Mouse (Mus musculus) forebrain, embryonic 12.5 days (tissue): ENCODE data around the gene Serinc3. TPM values are rescaled to one million over a fixed set of nuclear protein-coding genes. Genes with fewer than 3 reads are reported as not detected.
A peak's percentile ranks its signal among the peaks of the same experiment; 100 is the strongest.

Experiments used
- ATAC-seq: fragments of 200-750 bp; cut with Nextera tagmentation; 2 replicates; pipeline ENCODE4 v1.8.0; 2017; ENCODE audit warnings: moderate TSS enrichment; ENCODE audit not compliant: low FRiP score
- H3K27ac ChIP-seq: fragments of 300-500 bp; sonication (generic); 2 replicates; pipeline ENCODE4 v1.5.1; 2016; ENCODE audit warnings: mild to moderate bottlenecking
- H3K27me3 ChIP-seq: fragments of 300-500 bp; sonication (generic); 2 replicates; pipeline ENCODE4 v1.6.1; 2016; ENCODE audit warnings: mild to moderate bottlenecking
- H3K36me3 ChIP-seq: fragments of 300-500 bp; sonication (generic); replicated peaks from 2 replicates; pipeline ENCODE4 v1.6.1; 2016; ENCODE audit warnings: mild to moderate bottlenecking
- H3K4me1 ChIP-seq: fragments of 300-500 bp; sonication (generic); 2 replicates; pipeline ENCODE4 v1.6.1; 2016
- H3K4me2 ChIP-seq: fragments of 300-500 bp; sonication (generic); 2 replicates; pipeline ENCODE4 v1.6.1; 2016; ENCODE audit warnings: mild to moderate bottlenecking, moderate library complexity
- H3K4me3 ChIP-seq: fragments of 300-500 bp; sonication (generic); replicated peaks from 2 replicates; pipeline ENCODE4 v1.5.1; 2016; ENCODE audit warnings: mild to moderate bottlenecking
- H3K9ac ChIP-seq: fragments of 300-500 bp; sonication (generic); 2 replicates; pipeline ENCODE4 v1.6.1; 2016; ENCODE audit warnings: mild to moderate bottlenecking
- H3K9me3 ChIP-seq: fragments of 300-500 bp; sonication (generic); 2 replicates; pipeline ENCODE4 v1.6.1; 2016
- WGBS: fragments of 180-500 bp; shearing (Covaris S2); methylation state at CpG from one replicate; pipeline ENCODE4 v1.1.7; 2016; 5-methylcytosine and 5-hydroxymethylcytosine counted together
- polyA plus RNA-seq: library from polyadenylated mRNA; unstranded; fragments of >200 nt; fragmentation: Nextera tagmentation; extraction: Ambion mirVana; gene quantifications from 2 replicates; pipeline ENCODE4 v1.2.1, GENCODE M21; 2016

The Serinc3 gene
- polyA plus RNA-seq, 1 experiment from 2014 or later: 32.1 TPM

DNA sequence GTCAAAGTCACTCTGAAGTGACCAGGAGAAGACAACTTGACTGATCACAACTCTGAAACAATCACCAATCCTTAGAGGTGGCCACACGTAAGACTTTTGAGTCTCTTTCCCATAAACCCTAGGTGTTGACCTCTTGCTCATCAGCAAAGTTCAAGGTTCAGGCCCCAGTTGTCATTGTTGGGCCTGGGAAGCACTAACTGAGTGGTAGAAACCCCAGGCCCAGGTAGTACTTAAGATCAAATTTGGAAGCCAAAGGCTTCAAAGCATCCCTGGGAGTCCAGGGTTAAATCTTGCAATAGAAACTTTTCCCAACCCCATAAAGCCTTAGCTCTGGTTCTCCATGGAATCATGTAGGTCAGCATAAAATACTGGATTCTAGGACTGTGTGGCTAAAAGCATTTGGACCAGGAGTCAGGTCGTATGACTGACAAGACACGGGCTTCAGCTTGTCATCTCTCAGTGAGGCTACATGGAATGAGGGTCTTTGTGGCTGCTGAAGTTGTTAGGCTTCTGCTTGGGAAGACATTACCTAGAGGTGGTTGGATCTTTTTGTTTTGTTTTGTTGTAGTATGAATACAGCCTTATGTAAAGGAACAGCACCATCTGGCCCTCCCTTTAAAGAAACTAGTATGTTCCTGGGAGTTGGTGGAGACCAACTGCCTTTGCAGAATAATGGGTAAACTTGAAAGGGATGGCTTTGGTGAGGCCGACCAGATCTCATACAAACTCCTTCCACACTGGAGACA is 28.9 kb downstream of the Serinc3 start:
- Histone ChIP-seq H3K4me3 (no peak overlapping the region), H3K36me3 (peaks cover 82% of the 10 kb centered on the region), H3K4me1 (no peaks in the 10 kb centered on the region), H3K4me2 (no peak overlapping the region), H3K9ac (no peak overlapping the region), H3K27me3 (no peaks in the 10 kb centered on the region), H3K9me3 (no peaks in the 10 kb centered on the region), H3K27ac (no peak overlapping the region)
- no peak for ATAC-seq
- 95% methylated on average over 4 of the region's 4 CpGs for WGBS

DNA sequence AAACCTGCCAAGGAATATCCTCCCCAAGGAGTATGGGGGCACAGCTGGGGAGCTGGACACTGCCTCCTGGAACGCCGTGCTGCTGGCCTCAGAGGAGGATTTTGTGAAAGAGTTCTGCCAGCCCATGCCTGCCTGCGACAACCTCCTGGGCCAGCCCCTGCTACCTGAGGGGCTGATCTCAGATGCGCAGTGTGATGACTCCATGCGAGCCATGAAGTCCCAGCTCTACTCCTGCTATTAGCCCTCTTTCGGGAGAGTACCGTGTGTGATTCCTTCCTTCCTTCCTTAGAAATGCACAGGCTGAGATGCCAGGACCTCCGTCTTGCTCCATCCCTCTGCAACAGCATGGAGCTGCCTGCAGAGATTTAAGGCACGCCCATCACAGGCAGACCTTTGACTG is 29.5 kb downstream of the Serinc3 start:
- Histone ChIP-seq H3K36me3 (peaks cover 76% of the 10 kb centered on the region), H3K9me3 (no peaks in the 10 kb centered on the region), H3K27ac (no peak overlapping the region), H3K4me1 (no peaks in the 10 kb centered on the region), H3K4me2 (no peak overlapping the region), H3K4me3 (no peak overlapping the region), H3K27me3 (no peaks in the 10 kb centered on the region), H3K9ac (no peak overlapping the region)
- ATAC-seq: no peak
- WGBS: 94% methylated on average over 9 of the region's 9 CpGs

- no peak overlapping the region for H3K4me2 ChIP-seq
- peaks cover 67% of the 10 kb centered on the region for H3K36me3 ChIP-seq
- no peak overlapping the region for H3K9ac ChIP-seq
- no peaks in the 10 kb centered on the region for H3K4me1 ChIP-seq
- no peaks in the 10 kb centered on the region for H3K9me3 ChIP-seq
- no peak for ATAC-seq
- 94% methylated on average over 4 of the region's 4 CpGs for WGBS
- no peaks in the 10 kb centered on the region for H3K27me3 ChIP-seq
- H3K27ac ChIP-seq: no peak overlapping the region
- H3K4me3 ChIP-seq: no peak overlapping the region
Measured at GRCm38 (mm10) chr2:163613990-163614389, 30.9 kb downstream of the Serinc3 start.

GRCm38 (mm10) chr2:163613206-163613605 is 31.7 kb downstream of the Serinc3 start:
- Histone ChIP-seq H3K27me3 (no peaks in the 10 kb centered on the region), H3K9ac (no peak overlapping the region), H3K36me3 (peaks cover 63% of the 10 kb centered on the region), H3K4me2 (no peak overlapping the region), H3K4me3 (no peak overlapping the region), H3K27ac (no peak overlapping the region), H3K9me3 (no peaks in the 10 kb centered on the region), H3K4me1 (no peaks in the 10 kb centered on the region)
- WGBS: 93% methylated on average over 5 of the region's 5 CpGs
- no peak for ATAC-seq

- no peak overlapping the region for H3K9ac ChIP-seq
- ATAC-seq: no peak
- H3K27ac ChIP-seq: no peak overlapping the region
- no peaks in the 10 kb centered on the region for H3K4me1 ChIP-seq
- no peak overlapping the region for H3K4me3 ChIP-seq
- H3K4me2 ChIP-seq: no peak overlapping the region
- H3K36me3 ChIP-seq: peaks cover 46% of the 10 kb centered on the region
- H3K9me3 ChIP-seq: no peaks in the 10 kb centered on the region
- 82% methylated on average over 9 of the region's 9 CpGs for WGBS
- no peaks in the 10 kb centered on the region for H3K27me3 ChIP-seq
Measured at GRCm38 (mm10) chr2:163611176-163611575, 33.8 kb downstream of the Serinc3 start.

GRCm38 (mm10) chr2:163609281-163609975 is 35.5 kb downstream of the Serinc3 start:
- H3K4me3 ChIP-seq: no peak overlapping the region
- no peak overlapping the region for H3K27ac ChIP-seq
- no peaks in the 10 kb centered on the region for H3K27me3 ChIP-seq
- H3K9ac ChIP-seq: no peak overlapping the region
- no peaks in the 10 kb centered on the region for H3K4me1 ChIP-seq
- no peak overlapping the region for H3K4me2 ChIP-seq
- no peaks in the 10 kb centered on the region for H3K9me3 ChIP-seq
- H3K36me3 ChIP-seq: peaks cover 31% of the 10 kb centered on the region
- no peak for ATAC-seq
- 90% methylated on average over 12 of the region's 12 CpGs for WGBS

DNA sequence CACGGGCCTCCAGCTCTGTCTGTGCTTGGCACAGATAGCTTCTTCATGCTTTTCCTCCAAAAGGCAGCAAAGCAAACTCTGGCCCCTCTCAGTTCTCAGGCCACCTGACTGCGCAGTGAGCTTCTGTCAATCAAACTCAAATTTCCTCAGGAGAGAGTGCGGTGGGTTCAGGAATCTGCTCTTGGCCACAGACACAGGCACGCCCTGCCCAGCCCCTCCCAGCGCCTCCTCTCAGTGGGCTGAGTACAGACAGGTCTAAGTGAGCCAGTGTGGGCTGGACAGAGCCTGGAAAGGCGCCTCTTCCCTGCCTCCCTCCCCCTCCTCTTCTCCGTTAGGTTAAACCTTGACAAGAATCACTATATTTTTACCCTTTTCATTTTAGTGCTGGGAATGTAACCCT is 36.9 kb downstream of the Serinc3 start:
- no peaks in the 10 kb centered on the region for H3K27me3 ChIP-seq
- H3K4me3 ChIP-seq: no peak overlapping the region
- WGBS: 89% methylated on average over 7 of the region's 7 CpGs
- H3K27ac ChIP-seq: no peak overlapping the region
- peaks cover 6% of the 10 kb centered on the region for H3K4me1 ChIP-seq
- H3K9ac ChIP-seq: no peak overlapping the region
- H3K36me3 ChIP-seq: peaks cover 21% of the 10 kb centered on the region
- ATAC-seq: no peak
- H3K4me2 ChIP-seq: no peak overlapping the region
- H3K9me3 ChIP-seq: no peaks in the 10 kb centered on the region

GRCm38 (mm10) chr2:163606161-163606560 is 38.8 kb downstream of the Serinc3 start:
- H3K27me3 ChIP-seq: no peaks in the 10 kb centered on the region
- no peak overlapping the region for H3K27ac ChIP-seq
- H3K36me3 ChIP-seq: peaks cover 12% of the 10 kb centered on the region; the same call in 1 of the 2 replicates
- no peak overlapping the region for H3K9ac ChIP-seq
- H3K4me1 ChIP-seq: peaks cover 14% of the 10 kb centered on the region
- no peak for ATAC-seq
- H3K9me3 ChIP-seq: no peaks in the 10 kb centered on the region
- no peak overlapping the region for H3K4me2 ChIP-seq
- 87% methylated on average over 7 of the region's 7 CpGs for WGBS
- H3K4me3 ChIP-seq: no peak overlapping the region

DNA sequence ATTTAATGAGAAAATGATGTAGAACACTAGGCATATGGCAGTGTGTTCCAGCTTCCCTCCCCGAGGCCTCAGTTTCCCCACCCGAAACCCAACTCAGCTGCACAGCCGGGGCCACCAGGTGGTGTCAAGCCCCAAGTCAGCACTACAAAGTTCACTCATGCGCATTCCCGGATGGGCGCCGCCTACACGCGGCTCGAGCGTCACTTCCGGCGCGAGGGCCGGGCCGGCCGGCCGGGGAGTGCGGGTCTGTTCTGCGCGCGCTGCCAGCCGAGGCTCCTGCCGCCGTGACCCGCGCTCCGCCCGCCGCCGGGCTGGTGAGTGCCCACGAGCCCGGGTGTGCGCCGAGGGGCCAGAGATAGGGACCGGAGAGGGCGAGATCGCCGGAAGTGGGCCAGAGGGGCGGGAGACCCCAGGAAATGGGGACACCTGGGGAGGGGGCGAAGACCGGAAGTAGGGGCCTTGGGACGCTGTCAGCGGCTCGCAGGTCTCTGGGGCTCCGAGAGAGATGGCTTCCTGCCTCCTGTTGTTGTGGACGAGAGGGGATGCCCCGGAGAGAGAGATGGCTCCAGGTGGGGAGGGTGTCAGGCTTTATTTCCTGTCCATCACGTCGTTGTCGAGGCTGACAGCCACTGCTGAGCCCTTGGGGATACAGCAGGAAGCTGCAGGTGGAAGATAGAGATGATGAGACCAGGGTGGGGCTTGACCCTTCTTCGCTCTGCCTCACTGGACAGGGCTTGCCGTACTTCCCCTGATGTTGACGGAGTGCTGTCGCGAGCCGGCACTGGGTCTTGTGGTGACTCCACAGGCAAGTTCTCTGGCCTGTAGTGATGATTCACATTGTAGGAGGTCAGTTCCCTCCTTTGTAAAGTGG is 42.6 kb downstream of the Serinc3 start, which contains the start of gene Ttpal:
Ttpal (plus strand) TSS at position 214 of the 871 bp plus-strand sequence.
- Histone ChIP-seq H3K9me3 (no peaks in the 10 kb centered on the region), H3K4me2 (peak within 1 kb of the TSS; percentile 89), H3K4me3 (peak within 1 kb of the TSS; percentile 89), H3K27me3 (no peaks in the 10 kb centered on the region), H3K9ac (peak within 1 kb of the TSS; percentile 94), H3K36me3 (peaks cover 2% of the 10 kb centered on the region; the same call in 1 of the 2 replicates), H3K27ac (peak within 1 kb of the TSS; percentile 90), H3K4me1 (peaks cover 14% of the 10 kb centered on the region)
- WGBS: 1% methylated on average over 57 of the region's 57 CpGs
- ATAC-seq: peak; percentile 94

DNA sequence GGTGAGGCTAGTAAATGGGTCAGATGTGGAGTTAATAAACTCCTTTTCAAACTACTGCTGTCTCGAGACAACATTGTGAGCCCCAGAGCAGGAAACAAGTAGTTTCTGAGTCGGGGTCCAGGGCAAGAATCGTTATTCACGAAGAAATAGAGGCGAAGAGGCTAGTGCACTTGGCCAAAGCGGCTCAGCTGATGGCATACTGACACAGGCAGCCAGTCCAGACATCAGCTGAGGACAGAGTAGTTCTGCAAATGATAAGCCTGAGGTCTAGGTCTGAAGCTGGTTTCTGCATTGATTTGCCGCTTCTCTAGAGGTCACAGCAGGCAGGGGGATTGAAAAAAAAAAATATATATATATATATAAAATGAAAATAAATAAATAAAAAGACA is 43.2 kb downstream of the Serinc3 start:
- Histone ChIP-seq H3K9me3 (no peaks in the 10 kb centered on the region), H3K4me3 (peak overlapping the region; percentile 89), H3K4me1 (peaks cover 14% of the 10 kb centered on the region), H3K4me2 (peak overlapping the region; percentile 89), H3K27me3 (no peaks in the 10 kb centered on the region), H3K9ac (no peak overlapping the region), H3K27ac (0 out of 2 replicates have a peak overlapping the region, but pooled peaks have one; percentile 56), H3K36me3 (no peaks in the 10 kb centered on the region)
- ATAC-seq: peak; percentile 21; the same call in 1 of the 2 replicates
- WGBS: 80% methylated on average over 7 of the region's 7 CpGs

DNA sequence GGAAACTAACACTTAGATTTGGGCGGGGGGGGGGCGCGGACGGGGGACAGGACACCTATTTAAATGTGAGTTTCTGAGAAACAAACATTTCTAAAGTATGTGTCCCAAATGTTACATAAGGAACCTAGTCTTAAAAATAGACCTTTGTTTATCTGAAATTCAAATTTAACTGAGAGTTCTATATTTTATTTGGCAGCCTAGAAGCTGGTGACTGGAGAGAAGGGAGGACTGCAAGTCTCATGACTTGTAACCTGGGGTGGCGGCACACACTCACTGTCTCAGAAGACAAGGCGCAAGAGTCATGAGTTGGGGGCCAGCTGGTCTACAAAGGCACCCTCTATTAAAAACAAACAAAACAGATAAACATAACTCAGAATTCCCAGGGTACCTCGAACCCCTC is 43.9 kb downstream of the Serinc3 start:
- WGBS: 91% methylated on average over 7 of the region's 7 CpGs
- H3K9me3 ChIP-seq: no peaks in the 10 kb centered on the region
- no peaks in the 10 kb centered on the region for H3K36me3 ChIP-seq
- no peaks in the 10 kb centered on the region for H3K27me3 ChIP-seq
- H3K4me1 ChIP-seq: peaks cover 14% of the 10 kb centered on the region
- no peak for ATAC-seq
- no peak overlapping the region for H3K27ac ChIP-seq
- H3K9ac ChIP-seq: no peak overlapping the region
- no peak overlapping the region for H3K4me2 ChIP-seq
- H3K4me3 ChIP-seq: no peak overlapping the region

DNA sequence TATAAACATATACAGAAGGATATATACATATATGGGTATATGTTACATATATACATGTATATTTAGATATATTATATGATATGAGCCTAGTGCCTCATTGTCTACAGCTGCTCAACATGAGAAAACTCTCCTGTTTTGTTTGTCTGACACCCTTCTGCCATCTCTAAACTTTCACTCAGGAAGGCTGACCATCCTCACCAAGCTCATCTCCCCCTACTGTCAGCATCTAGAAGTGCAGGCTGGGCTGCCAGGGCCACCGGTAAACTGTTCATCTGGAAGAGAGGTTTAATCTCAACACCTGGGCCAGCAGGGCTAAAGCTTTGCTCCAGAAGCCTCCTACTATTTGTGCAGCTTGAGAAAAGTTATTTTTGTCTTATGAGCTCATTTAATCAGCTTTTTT is 45.7 kb downstream of the Serinc3 start:
- Histone ChIP-seq H3K9me3 (no peaks in the 10 kb centered on the region), H3K27ac (no peak overlapping the region), H3K4me3 (no peak overlapping the region), H3K4me2 (no peak overlapping the region), H3K9ac (no peak overlapping the region), H3K36me3 (no peaks in the 10 kb centered on the region), H3K4me1 (peaks cover 14% of the 10 kb centered on the region), H3K27me3 (0 out of 2 replicates have a peak, but pooled peaks cover 7% of the 10 kb centered on the region)
- ATAC-seq: no peak
- WGBS: 11% methylated on average over 1 of the region's 1 CpGs
